Mouse (Mus musculus): ENCODE data around the gene Gtf3c4. TPM values are rescaled to one million over a fixed set of nuclear protein-coding genes. Genes with fewer than 3 reads are reported as not detected.

Gene Gtf3c4
- total RNA-seq, 2 experiments from 2014 or later = 35.7 to 39.4 TPM

Other genes with a start within 250 kb of the Gtf3c4 start
- gene Gfi1b, start 218.4 kb downstream of the Gtf3c4 start, total RNA-seq (2021) = not detected
- 10 to 100 TPM; 42.4 to 43.0 TPM for gene Tsc1, start 199.1 kb downstream of the Gtf3c4 start, total RNA-seq (2021)
- under 1 TPM in 1 of 2 experiments, not detected in 1; 0.60 TPM for gene Spaca9, start 140.6 kb downstream of the Gtf3c4 start, total RNA-seq (2021)
- 1 to 10 TPM; 1.2 to 2.0 TPM for gene Ak8, start 140.2 kb downstream of the Gtf3c4 start, total RNA-seq (2021)
- 1 to 10 TPM; 6.0 to 8.0 TPM for gene Ddx31, start within 50 bp of the Gtf3c4 start, total RNA-seq (2021)
- not detected for gene Barhl1, start 76.3 kb upstream of the Gtf3c4 start, total RNA-seq (2021)
- gene Cfap77, start 214.7 kb upstream of the Gtf3c4 start, total RNA-seq (2021) = 1 to 10 TPM in 1 of 2 experiments, under 1 TPM in 1; 0.91 to 1.1 TPM
- gene Ttf1, start 219.9 kb upstream of the Gtf3c4 start, total RNA-seq (2021) = 1 to 10 TPM; 9.1 to 9.6 TPM